Mouse (Mus musculus): ENCODE measurements around the gene Epb41l2. TPM values are rescaled to one million over a fixed set of nuclear protein-coding genes. Genes with fewer than 3 reads are reported as not detected.

Gene Epb41l2
- polyA plus RNA-seq, 1 experiment = 132 TPM

- Histone ChIP-seq H3K4me1 (ENCODE audit: control insufficient read depth, insufficient read depth, low read length) (no peaks in the 10 kb centered on the region), H3K4me3 (replicated peaks; ENCODE audit: extremely low read depth, low read depth, low read length) (no peak overlapping the region)
- DNase-seq = no peak
- WGBS = 66% methylated on average over 5 of the region's 5 CpGs
- TF ChIP-seq CTCF (IDR thresholded peaks at IDR 0.05; ENCODE audit: insufficient read depth, low read length) (no peak), POLR2A (IDR thresholded peaks at IDR 0.05; ENCODE audit: borderline replicate concordance, extremely low read depth, low read depth, low read length) (no peak)
Observed at GRCm38 (mm10) chr10:25482791-25483190, 123.2 kb downstream of the Epb41l2 start.

GRCm38 (mm10) chr10:25488456-25488855 lies 128.9 kb downstream of the Epb41l2 start:
- H3K4me3 ChIP-seq (replicated peaks; ENCODE audit: extremely low read depth, low read depth, low read length) = no peak overlapping the region
- peak; percentile 63 for DNase-seq
- no peaks in the 10 kb centered on the region for H3K4me1 ChIP-seq (ENCODE audit: control insufficient read depth, insufficient read depth, low read length)
- no peak for TF ChIP-seq POLR2A (IDR thresholded peaks at IDR 0.05; ENCODE audit: borderline replicate concordance, extremely low read depth, low read depth, low read length)
- peak; percentile 84 for TF ChIP-seq CTCF (IDR thresholded peaks at IDR 0.05; ENCODE audit: insufficient read depth, low read length)
- 14% methylated on average over 1 of the region's 1 CpGs for whole genome bisulfite sequencing

GRCm38 (mm10) chr10:25499323-25500071 lies 139.9 kb downstream of the Epb41l2 start:
- Histone ChIP-seq H3K4me3 (replicated peaks; ENCODE audit: extremely low read depth, low read depth, low read length) (no peak overlapping the region), H3K4me1 (ENCODE audit: control insufficient read depth, insufficient read depth, low read length) (no peaks in the 10 kb centered on the region)
- TF ChIP-seq POLR2A (IDR thresholded peaks at IDR 0.05; ENCODE audit: borderline replicate concordance, extremely low read depth, low read depth, low read length) = no peak
- TF ChIP-seq CTCF (IDR thresholded peaks at IDR 0.05; ENCODE audit: insufficient read depth, low read length) = no peak
- 69% methylated on average over 10 of the region's 10 CpGs for WGBS
- no peak for DNase-seq

GRCm38 (mm10) chr10:25503250-25503649 lies 143.7 kb downstream of the Epb41l2 start:
- H3K4me1 ChIP-seq (ENCODE audit: control insufficient read depth, insufficient read depth, low read length) = no peaks in the 10 kb centered on the region
- WGBS = 78% methylated on average over 5 of the region's 5 CpGs
- DNase-seq = no peak
- H3K4me3 ChIP-seq (replicated peaks; ENCODE audit: extremely low read depth, low read depth, low read length) = no peak overlapping the region
- no peak for TF ChIP-seq POLR2A (IDR thresholded peaks at IDR 0.05; ENCODE audit: borderline replicate concordance, extremely low read depth, low read depth, low read length)
- no peak for TF ChIP-seq CTCF (IDR thresholded peaks at IDR 0.05; ENCODE audit: insufficient read depth, low read length)

- WGBS = 73% methylated on average over 1 of the region's 1 CpGs
- DNase-seq = no peak
- Histone ChIP-seq H3K4me1 (ENCODE audit: control insufficient read depth, insufficient read depth, low read length) (no peaks in the 10 kb centered on the region), H3K4me3 (replicated peaks; ENCODE audit: extremely low read depth, low read depth, low read length) (no peak overlapping the region)
- TF ChIP-seq POLR2A (IDR thresholded peaks at IDR 0.05; ENCODE audit: borderline replicate concordance, extremely low read depth, low read depth, low read length) = no peak
- no peak for TF ChIP-seq CTCF (IDR thresholded peaks at IDR 0.05; ENCODE audit: insufficient read depth, low read length)
Observed at GRCm38 (mm10) chr10:25513821-25514220, 154.2 kb downstream of the Epb41l2 start.

GRCm38 (mm10) chr10:25519954-25520353 lies 160.4 kb downstream of the Epb41l2 start:
- 61% methylated on average over 3 of the region's 3 CpGs for WGBS
- no peak for DNase-seq
- no peaks in the 10 kb centered on the region for H3K4me1 ChIP-seq (ENCODE audit: control insufficient read depth, insufficient read depth, low read length)
- TF ChIP-seq POLR2A (IDR thresholded peaks at IDR 0.05; ENCODE audit: borderline replicate concordance, extremely low read depth, low read depth, low read length) (no peak), CTCF (IDR thresholded peaks at IDR 0.05; ENCODE audit: insufficient read depth, low read length) (no peak)
- H3K4me3 ChIP-seq (replicated peaks; ENCODE audit: extremely low read depth, low read depth, low read length) = no peak overlapping the region

- no peak for TF ChIP-seq CTCF (IDR thresholded peaks at IDR 0.05; ENCODE audit: insufficient read depth, low read length)
- Histone ChIP-seq H3K4me1 (ENCODE audit: control insufficient read depth, insufficient read depth, low read length) (no peaks in the 10 kb centered on the region), H3K4me3 (replicated peaks; ENCODE audit: extremely low read depth, low read depth, low read length) (no peak overlapping the region)
- no peak for DNase-seq
- WGBS = 59% methylated on average over 5 of the region's 5 CpGs
Observed at GRCm38 (mm10) chr10:25520428-25520827, 160.8 kb downstream of the Epb41l2 start.

- no peak for DNase-seq
- WGBS = 96% methylated on average over 8 of the region's 8 CpGs
- Histone ChIP-seq H3K4me3 (replicated peaks; ENCODE audit: extremely low read depth, low read depth, low read length) (no peak overlapping the region), H3K4me1 (ENCODE audit: control insufficient read depth, insufficient read depth, low read length) (no peaks in the 10 kb centered on the region)
- no peak for TF ChIP-seq CTCF (IDR thresholded peaks at IDR 0.05; ENCODE audit: insufficient read depth, low read length)
- no peak for TF ChIP-seq POLR2A (IDR thresholded peaks at IDR 0.05; ENCODE audit: borderline replicate concordance, extremely low read depth, low read depth, low read length)
Observed at GRCm38 (mm10) chr10:25523727-25524126, 164.1 kb downstream of the Epb41l2 start.

GRCm38 (mm10) chr10:25526156-25526555 lies 166.6 kb downstream of the Epb41l2 start:
- DNase-seq = no peak
- no peaks in the 10 kb centered on the region for H3K4me1 ChIP-seq (ENCODE audit: control insufficient read depth, insufficient read depth, low read length)

GRCm38 (mm10) chr10:25526622-25527021 lies 167.0 kb downstream of the Epb41l2 start:
- DNase-seq = no peak
- no peak overlapping the region for H3K4me3 ChIP-seq (replicated peaks; ENCODE audit: extremely low read depth, low read depth, low read length)
- WGBS = 83% methylated on average over 4 of the region's 4 CpGs
- no peaks in the 10 kb centered on the region for H3K4me1 ChIP-seq (ENCODE audit: control insufficient read depth, insufficient read depth, low read length)
- TF ChIP-seq CTCF (IDR thresholded peaks at IDR 0.05; ENCODE audit: insufficient read depth, low read length) (no peak), POLR2A (IDR thresholded peaks at IDR 0.05; ENCODE audit: borderline replicate concordance, extremely low read depth, low read depth, low read length) (no peak)

More at GRCm38 (mm10) chr10:25526156-25526555, 166.6 kb downstream of the Epb41l2 start:
- TF ChIP-seq CTCF (IDR thresholded peaks at IDR 0.05; ENCODE audit: insufficient read depth, low read length) (no peak), POLR2A (IDR thresholded peaks at IDR 0.05; ENCODE audit: borderline replicate concordance, extremely low read depth, low read depth, low read length) (no peak)
- no peak overlapping the region for H3K4me3 ChIP-seq (replicated peaks; ENCODE audit: extremely low read depth, low read depth, low read length)
- WGBS = 60% methylated on average over 4 of the region's 4 CpGs
